Mouse (Mus musculus): ENCODE results near the gene Dio1.

Dio1 gene

GRCm38 (mm10) chr4:107314479-107314805, 7.5 kb upstream of the Dio1 start:
- no peak for TF ChIP-seq GATA4 (IDR thresholded peaks at IDR 0.05; ENCODE audit: insufficient replicate concordance, low read length)

DNA sequence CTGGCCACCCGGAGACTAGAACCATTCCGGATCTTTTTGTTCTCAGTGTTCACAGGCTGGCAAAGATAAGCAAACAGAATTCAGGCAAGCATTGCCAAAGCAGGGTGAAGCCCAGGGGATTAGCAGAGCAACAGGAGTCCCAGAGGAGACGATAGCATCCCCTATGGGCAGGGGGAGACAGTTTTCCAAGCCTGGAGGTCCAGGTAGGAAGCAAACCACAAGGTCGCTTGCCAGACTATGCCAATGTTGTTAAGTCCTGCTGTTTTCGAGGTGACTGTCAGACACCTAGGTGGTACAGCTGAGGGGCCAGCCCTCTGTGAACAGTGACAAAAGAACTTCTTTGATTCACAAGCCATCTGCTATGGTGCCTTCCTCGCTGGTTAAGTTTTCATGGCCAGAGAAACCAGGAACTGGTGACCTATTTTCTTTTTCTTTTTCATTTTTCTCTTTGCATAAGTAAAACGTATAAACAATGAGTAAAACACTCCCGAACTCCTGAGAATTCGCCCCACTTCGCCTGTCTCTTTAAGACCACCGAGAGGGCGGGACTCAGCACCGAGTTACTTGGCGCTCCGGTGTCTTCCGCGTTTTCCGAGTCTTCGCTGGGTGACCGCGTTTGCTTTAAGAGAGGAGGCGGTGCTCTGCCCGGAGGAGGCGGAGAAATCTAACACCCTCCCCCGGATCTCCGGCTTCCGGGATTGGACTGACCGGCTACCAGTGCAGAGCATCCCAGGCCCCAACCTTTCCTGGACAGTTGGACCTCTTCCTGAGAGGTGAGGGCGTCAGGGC, 6.9 kb upstream of the Dio1 start, which contains the start of gene Yipf1:
Gene Yipf1, plus strand, starts transcription at position 674 of the 789 bp plus-strand sequence.
- no peak for TF ChIP-seq GATA4 (IDR thresholded peaks at IDR 0.05; ENCODE audit: insufficient replicate concordance, low read length)

DNA sequence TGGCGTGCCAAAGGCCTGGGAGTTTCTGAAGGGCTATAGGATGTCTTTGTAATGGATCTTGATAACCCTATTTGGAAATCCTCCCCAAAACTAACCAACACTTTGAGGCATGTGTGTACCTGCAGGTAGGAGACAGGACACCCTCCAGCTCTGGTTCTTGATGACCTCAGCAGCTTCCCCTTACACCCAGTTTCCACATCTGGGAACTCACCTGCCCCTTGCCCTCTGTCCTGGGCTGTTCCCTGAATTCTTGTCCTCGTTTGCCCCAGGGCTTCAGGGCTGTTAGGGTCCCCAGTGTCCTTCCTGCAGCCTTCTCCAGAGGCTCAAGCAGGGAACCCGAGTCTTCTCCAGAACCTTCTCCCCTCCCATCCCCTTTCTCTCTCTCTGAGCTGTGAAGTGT, 3.4 kb downstream of the Dio1 start:
- no peak for TF ChIP-seq GATA4 (IDR thresholded peaks at IDR 0.05; ENCODE audit: insufficient replicate concordance, low read length)

GRCm38 (mm10) chr4:107302832-107303231, 4.1 kb downstream of the Dio1 start:
- TF ChIP-seq GATA4 (IDR thresholded peaks at IDR 0.05; ENCODE audit: insufficient replicate concordance, low read length), result no peak

DNA sequence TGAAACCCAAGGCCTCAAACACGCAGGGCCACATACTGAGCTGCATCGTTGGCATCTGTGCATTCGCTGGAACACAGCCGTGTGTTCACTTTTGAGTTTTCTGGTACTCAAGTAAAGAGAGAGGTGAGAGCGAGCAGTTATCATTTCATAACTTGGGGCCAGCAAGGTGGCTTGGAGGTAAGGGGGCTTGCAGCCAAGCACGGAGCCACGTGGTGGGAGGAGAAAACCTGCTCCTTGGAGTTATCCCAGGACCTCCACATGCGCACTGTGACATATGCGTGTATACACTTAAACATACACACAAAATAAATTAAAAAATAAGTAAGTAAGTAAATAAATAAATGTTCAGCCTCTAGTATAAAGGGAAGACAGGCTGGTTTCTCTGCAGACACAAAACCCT, 4.7 kb downstream of the Dio1 start:
- no peak for TF ChIP-seq GATA4 (IDR thresholded peaks at IDR 0.05; ENCODE audit: insufficient replicate concordance, low read length)

- TF ChIP-seq GATA4 (IDR thresholded peaks at IDR 0.05; ENCODE audit: insufficient replicate concordance, low read length), result no peak
These were observed 5.9 kb downstream of the Dio1 start for GRCm38 (mm10) chr4:107300902-107301555.

- no peak for TF ChIP-seq GATA4 (IDR thresholded peaks at IDR 0.05; ENCODE audit: insufficient replicate concordance, low read length)
These were observed 6.6 kb downstream of the Dio1 start for GRCm38 (mm10) chr4:107300371-107300770.

- TF ChIP-seq GATA4 (IDR thresholded peaks at IDR 0.05; ENCODE audit: insufficient replicate concordance, low read length), result no peak
These were observed 7.1 kb downstream of the Dio1 start for GRCm38 (mm10) chr4:107299779-107300340.

DNA sequence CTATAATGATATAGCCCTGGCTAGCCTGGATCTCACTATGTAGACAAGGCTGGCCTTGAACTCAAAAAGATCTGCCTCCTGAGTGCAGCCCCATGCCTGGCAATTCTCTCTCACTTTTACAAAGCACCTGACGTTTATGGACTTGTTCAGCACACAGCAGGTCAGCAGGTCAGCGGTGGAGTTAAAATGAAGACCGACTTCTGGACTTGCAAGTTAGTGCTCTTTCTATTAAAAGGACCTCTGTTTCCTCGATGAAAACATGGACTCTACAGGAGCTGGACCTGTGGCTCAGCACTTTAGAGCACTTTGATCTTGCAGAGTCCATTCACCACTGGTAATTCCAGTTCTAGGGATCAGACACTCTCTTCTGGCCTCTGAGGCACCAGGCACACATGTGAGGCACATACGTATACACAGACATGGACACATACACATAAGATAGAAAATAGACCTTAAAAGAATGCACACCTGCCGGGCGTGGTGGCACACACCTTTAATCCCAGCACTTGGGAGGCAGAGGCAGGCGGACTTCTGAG, 8.8 kb downstream of the Dio1 start:
- no peak for TF ChIP-seq GATA4 (IDR thresholded peaks at IDR 0.05; ENCODE audit: insufficient replicate concordance, low read length)

- no peak for TF ChIP-seq GATA4 (IDR thresholded peaks at IDR 0.05; ENCODE audit: insufficient replicate concordance, low read length)
These were observed 14.7 kb downstream of the Dio1 start for GRCm38 (mm10) chr4:107292273-107292662.

DNA sequence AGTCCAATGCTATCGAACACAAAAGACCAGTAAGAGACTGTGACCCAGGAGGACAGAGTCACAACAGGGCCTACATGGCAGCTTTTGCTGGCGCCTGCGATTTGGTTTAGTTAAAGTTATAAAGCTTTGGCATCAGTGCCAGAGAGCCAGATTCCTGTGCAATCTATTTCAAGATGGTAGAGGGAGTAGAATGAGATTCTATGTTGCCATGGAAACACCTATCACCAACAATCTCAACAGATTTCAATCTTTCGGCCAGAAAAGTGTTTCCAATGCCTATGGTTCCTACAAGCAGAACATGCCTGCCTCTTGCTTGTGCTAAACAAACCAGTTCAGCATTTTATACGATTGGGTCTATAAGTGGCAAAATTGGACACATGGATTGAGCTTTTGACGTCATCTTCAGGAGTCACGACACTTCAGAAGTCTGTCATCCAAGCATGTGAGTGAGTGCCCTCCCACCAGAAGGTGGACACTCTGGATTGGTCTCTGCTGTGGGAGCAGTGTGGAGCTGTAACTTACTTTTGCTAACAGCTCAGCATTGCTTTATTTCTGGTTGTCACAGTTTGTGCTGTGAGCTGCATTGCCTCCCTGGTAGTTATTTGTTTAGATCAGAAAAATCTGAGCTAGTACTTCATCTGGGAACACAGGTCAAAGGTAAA, 15.2 kb downstream of the Dio1 start:
- no peak for TF ChIP-seq GATA4 (IDR thresholded peaks at IDR 0.05; ENCODE audit: insufficient replicate concordance, low read length)

DNA sequence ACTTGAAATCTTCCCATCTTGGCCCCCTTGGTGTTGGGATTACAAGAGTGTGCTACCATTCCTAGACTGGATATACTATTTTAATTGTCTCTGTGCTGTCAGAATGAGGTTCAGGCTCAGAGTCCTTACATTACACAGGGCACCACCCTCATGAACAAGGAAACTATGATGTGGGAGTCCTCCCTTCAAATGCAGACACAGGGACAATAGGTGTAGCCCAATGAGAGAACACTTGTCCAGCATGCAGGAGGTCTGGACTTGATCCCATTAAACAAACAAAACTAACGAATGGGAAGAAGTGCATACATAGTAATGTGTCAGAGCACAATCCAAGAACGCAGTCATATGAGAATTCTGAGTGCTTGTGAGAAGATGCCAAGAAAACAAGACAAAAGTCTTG, 19.5 kb downstream of the Dio1 start:
- no peak for TF ChIP-seq GATA4 (IDR thresholded peaks at IDR 0.05; ENCODE audit: insufficient replicate concordance, low read length)

- TF ChIP-seq GATA4 (IDR thresholded peaks at IDR 0.05; ENCODE audit: insufficient replicate concordance, low read length), result no peak
These were observed 20.6 kb downstream of the Dio1 start for GRCm38 (mm10) chr4:107286386-107286785.

DNA sequence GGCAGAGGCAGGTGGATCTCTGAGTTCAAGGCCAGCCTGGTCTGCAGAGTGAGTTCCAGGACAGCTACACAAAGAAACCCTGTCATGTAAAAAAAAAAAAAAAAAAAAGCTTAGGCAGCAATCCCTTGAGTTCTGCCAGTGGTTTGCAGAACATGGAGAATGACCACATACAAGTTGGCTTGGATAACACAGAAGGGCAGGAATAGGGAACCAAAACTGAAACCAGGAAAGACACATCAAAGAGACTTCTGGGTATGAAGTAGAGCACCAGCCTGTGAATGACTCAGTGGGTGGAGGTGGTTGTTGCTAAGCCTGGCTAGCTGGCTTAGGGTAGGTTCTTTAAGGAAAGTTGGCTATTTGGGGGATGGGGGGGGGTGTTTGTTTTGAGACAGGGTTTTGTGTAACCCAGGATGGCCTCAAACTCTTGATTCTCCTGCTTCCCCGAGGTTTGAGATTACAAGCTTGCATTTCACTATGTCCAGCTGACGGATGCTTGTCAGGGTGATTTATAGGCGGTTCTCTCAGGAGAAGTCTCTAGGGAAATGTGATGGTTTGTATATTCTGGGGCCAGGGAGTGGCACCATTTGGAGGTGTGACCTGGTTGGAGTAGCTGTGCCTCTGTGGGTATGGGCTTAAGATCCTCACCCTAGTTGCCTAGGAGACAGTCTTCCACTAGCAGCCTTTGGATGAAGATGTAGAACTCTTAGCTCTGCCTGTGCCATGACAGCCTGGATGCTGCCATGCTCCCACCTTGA, 21.3 kb downstream of the Dio1 start:
- no peak for TF ChIP-seq GATA4 (IDR thresholded peaks at IDR 0.05; ENCODE audit: insufficient replicate concordance, low read length)
